Mouse (Mus musculus) intestine, embryonic 15.5 days (tissue): ENCODE data around the gene Serf2. TPM values are rescaled to one million over a fixed set of nuclear protein-coding genes. Genes with fewer than 3 reads are reported as not detected.
"Not testable (repeated sequence)": the region's sequence is repeated elsewhere in the genome, so short reads cannot be mapped to it uniquely, and the experiment has no call there.

ENCODE experiments used
- ATAC-seq: fragments of 200-750 bp; cut with Nextera tagmentation; 2 replicates; pipeline ENCODE4 v1.8.0; 2017; ENCODE audit warnings: moderate TSS enrichment, moderate library complexity
- H3K27ac ChIP-seq: fragments of 300-500 bp; sonication (generic); 2 replicates; pipeline ENCODE4 v1.5.1; 2015; ENCODE audit warnings: mild to moderate bottlenecking, inconsistent platforms
- H3K27me3 ChIP-seq: fragments of 300-500 bp; sonication (generic); replicated peaks from 2 replicates; pipeline ENCODE4 v1.6.1; 2015; ENCODE audit warnings: inconsistent platforms
- H3K36me3 ChIP-seq: fragments of 300-500 bp; sonication (generic); 2 replicates; pipeline ENCODE4 v1.6.1; 2015; ENCODE audit warnings: inconsistent platforms
- H3K4me1 ChIP-seq: fragments of 300-500 bp; sonication (generic); replicated peaks from 2 replicates; pipeline ENCODE4 v1.6.1; 2015; ENCODE audit warnings: inconsistent platforms
- H3K4me2 ChIP-seq: fragments of 300-500 bp; sonication (generic); replicated peaks from 2 replicates; pipeline ENCODE4 v1.6.1; 2015; ENCODE audit warnings: mild to moderate bottlenecking, inconsistent platforms
- H3K4me3 ChIP-seq: fragments of 300-500 bp; sonication (generic); replicated peaks from 2 replicates; pipeline ENCODE4 v1.5.1; 2015; ENCODE audit warnings: inconsistent platforms
- H3K9ac ChIP-seq: fragments of 300-500 bp; sonication (generic); 2 replicates; pipeline ENCODE4 v1.6.1; 2015; ENCODE audit warnings: inconsistent platforms
- H3K9me3 ChIP-seq: fragments of 300-500 bp; sonication (generic); 2 replicates; pipeline ENCODE4 v1.6.1; 2016; ENCODE audit warnings: inconsistent platforms
- WGBS: fragments of 180-500 bp; shearing (Covaris S2); methylation state at CpG from one replicate; pipeline ENCODE4 v1.1.7; 2015; 5-methylcytosine and 5-hydroxymethylcytosine counted together
- polyA plus RNA-seq: library from polyadenylated mRNA; unstranded; fragments of >200 nt; fragmentation: Nextera tagmentation; extraction: Ambion mirVana; gene quantifications from 2 replicates; pipeline ENCODE4 v1.2.1, GENCODE M21; 2015

Serf2 gene
- polyA plus RNA-seq, 1 experiment from 2014 or later = 476 TPM

GRCm38 (mm10) chr2:121473301-121474179, 24.5 kb downstream of the Serf2 start, which contains the start of gene Mfap1b:
Mfap1b (minus strand) TSS chr2:121474067.
- not testable (repeated sequence) for H3K27me3 ChIP-seq, H3K9me3 ChIP-seq, H3K36me3 ChIP-seq, H3K4me1 ChIP-seq, H3K27ac ChIP-seq
- ATAC-seq = peak; percentile 97
- Histone ChIP-seq H3K4me3 (peak within 1 kb of the TSS; percentile 58), H3K9ac (peak within 1 kb of the TSS; percentile 63), H3K4me2 (peak within 1 kb of the TSS; percentile 75)
- WGBS = 5% methylated on average over 41 of the region's 41 CpGs

- 32% methylated on average over 8 of the region's 8 CpGs for WGBS
Measured at GRCm38 (mm10) chr2:121474180-121474535, 25.2 kb downstream of the Serf2 start.

GRCm38 (mm10) chr2:121475306-121475705, 26.3 kb downstream of the Serf2 start:
- not testable (repeated sequence) for H3K9me3 ChIP-seq, H3K9ac ChIP-seq, H3K4me3 ChIP-seq, H3K27me3 ChIP-seq, H3K4me1 ChIP-seq, H3K4me2 ChIP-seq, H3K36me3 ChIP-seq, ATAC-seq, H3K27ac ChIP-seq
- 94% methylated on average over 2 of the region's 2 CpGs for WGBS

More at GRCm38 (mm10) chr2:121474180-121474535, 25.2 kb downstream of the Serf2 start:
- Histone ChIP-seq H3K36me3 (no peaks in the 10 kb centered on the region), H3K9ac (peak overlapping the region; percentile 63; the same call in 1 of the 2 replicates), H3K9me3 (no peaks in the 10 kb centered on the region), H3K27ac (no peak overlapping the region), H3K27me3 (no peaks in the 10 kb centered on the region), H3K4me3 (peak overlapping the region; percentile 58), H3K4me1 (no peaks in the 10 kb centered on the region), H3K4me2 (peak overlapping the region; percentile 50)
- ATAC-seq = peak; percentile 60

GRCm38 (mm10) chr2:121477491-121478266, 28.7 kb downstream of the Serf2 start:
- no peak for ATAC-seq
- 88% methylated on average over 3 of the region's 3 CpGs for WGBS
- Histone ChIP-seq H3K36me3 (no peaks in the 10 kb centered on the region), H3K27ac (no peak overlapping the region), H3K4me1 (no peaks in the 10 kb centered on the region), H3K9me3 (no peaks in the 10 kb centered on the region), H3K4me2 (no peak overlapping the region), H3K27me3 (no peaks in the 10 kb centered on the region), H3K9ac (no peak overlapping the region), H3K4me3 (no peak overlapping the region)

- no peak overlapping the region for H3K4me3 ChIP-seq
- no peaks in the 10 kb centered on the region for H3K27me3 ChIP-seq
- no peak overlapping the region for H3K4me2 ChIP-seq
- no peak overlapping the region for H3K27ac ChIP-seq
- H3K4me1 ChIP-seq = no peaks in the 10 kb centered on the region
- no peak for ATAC-seq
- no peaks in the 10 kb centered on the region for H3K9me3 ChIP-seq
- 54% methylated on average over 3 of the region's 3 CpGs for WGBS
- H3K36me3 ChIP-seq = no peaks in the 10 kb centered on the region
- no peak overlapping the region for H3K9ac ChIP-seq
Measured at GRCm38 (mm10) chr2:121480498-121480897, 31.5 kb downstream of the Serf2 start.

- H3K4me3 ChIP-seq, H3K9me3 ChIP-seq, H3K4me1 ChIP-seq, H3K27ac ChIP-seq, H3K4me2 ChIP-seq, ATAC-seq, H3K9ac ChIP-seq, H3K27me3 ChIP-seq, H3K36me3 ChIP-seq: not testable (repeated sequence)
- 84% methylated on average over 13 of the region's 13 CpGs for whole genome bisulfite sequencing
Measured at GRCm38 (mm10) chr2:121480916-121481315, 31.9 kb downstream of the Serf2 start.

GRCm38 (mm10) chr2:121483576-121483975, 34.6 kb downstream of the Serf2 start:
- Histone ChIP-seq H3K27me3 (no peaks in the 10 kb centered on the region), H3K4me1 (no peaks in the 10 kb centered on the region), H3K27ac (no peak overlapping the region), H3K36me3 (no peaks in the 10 kb centered on the region), H3K4me3 (no peak overlapping the region), H3K9ac (no peak overlapping the region), H3K9me3 (no peaks in the 10 kb centered on the region), H3K4me2 (no peak overlapping the region)
- no peak for ATAC-seq
- 59% methylated on average over 8 of the region's 8 CpGs for WGBS

GRCm38 (mm10) chr2:121484403-121484802, 35.4 kb downstream of the Serf2 start:
- not testable (repeated sequence) for H3K4me1 ChIP-seq, H3K27me3 ChIP-seq, H3K9ac ChIP-seq, H3K36me3 ChIP-seq, ATAC-seq, H3K4me2 ChIP-seq, H3K4me3 ChIP-seq, H3K27ac ChIP-seq, H3K9me3 ChIP-seq
- 85% methylated on average over 2 of the region's 2 CpGs for WGBS

GRCm38 (mm10) chr2:121501550-121501949, 52.6 kb downstream of the Serf2 start:
- ATAC-seq, H3K4me2 ChIP-seq, H3K4me3 ChIP-seq, H3K27ac ChIP-seq, H3K27me3 ChIP-seq, H3K9ac ChIP-seq, H3K9me3 ChIP-seq, H3K36me3 ChIP-seq, H3K4me1 ChIP-seq: not testable (repeated sequence)
- WGBS = 49% methylated on average over 3 of the region's 6 CpGs

GRCm38 (mm10) chr2:121505942-121506882, 57.2 kb downstream of the Serf2 start, which contains the start of the genes Mfap1a and Wdr76:
Mfap1a (minus strand) TSS chr2:121506665.
Wdr76 (plus strand) TSS chr2:121506723.
- Histone ChIP-seq H3K27ac (peak within 1 kb of the TSS; percentile 77), H3K4me3 (peak within 1 kb of the TSS; percentile 64), H3K9ac (peak within 1 kb of the TSS; percentile 60), H3K4me2 (peak within 1 kb of the TSS; percentile 64)
- H3K36me3 ChIP-seq, H3K27me3 ChIP-seq, H3K4me1 ChIP-seq, H3K9me3 ChIP-seq: not testable (repeated sequence)
- ATAC-seq = peak; percentile 96
- 4% methylated on average over 41 of the region's 42 CpGs for WGBS

- ATAC-seq = no peak
- Histone ChIP-seq H3K27me3 (no peaks in the 10 kb centered on the region), H3K4me1 (peaks cover 9% of the 10 kb centered on the region), H3K27ac (no peak overlapping the region; the same call in 1 of the 2 replicates), H3K9me3 (no peaks in the 10 kb centered on the region), H3K4me3 (peak overlapping the region; percentile 64), H3K4me2 (peak overlapping the region; percentile 64), H3K36me3 (no peaks in the 10 kb centered on the region), H3K9ac (peak overlapping the region; percentile 60)
- 4% methylated on average over 12 of the region's 12 CpGs for WGBS
Measured at GRCm38 (mm10) chr2:121507173-121507950, 58.4 kb downstream of the Serf2 start.
